In genomic region chr17:87368481-87368880, GRCm38 (mm10) we compare ENCODE assay signal across 22 mouse cellular contexts. TPM values are rescaled to one million over a fixed set of nuclear protein-coding genes. Genes with fewer than 3 reads are reported as not detected.
DNase-seq lines count a peak whose midpoint lies in the region; ATAC-seq and TF ChIP-seq lines count a peak whose summit lies in the region.
"Had no signal": no experiment of that assay in that cellular context is flagged by ENCODE, and none has a peak within 500 bp of the region (broad histone marks: within the 10 kb centered on the region; RNA-seq: fewer than 3 reads in every experiment).

No protein-coding gene starts in this region.

- H3K9me3 ChIP-seq in heart, embryonic 11.5 days (replicated peaks; ENCODE audit: control insufficient read depth, low read length), result no peaks in the 10 kb centered on the region
- H3K9me3 ChIP-seq in midbrain, embryonic 10.5 days (replicated peaks), result no peaks in the 10 kb centered on the region
- H3K9me3 ChIP-seq in midbrain, embryonic 11.5 days (ENCODE audit: control insufficient read depth, low read length), result no peaks in the 10 kb centered on the region
- H3K9me3 ChIP-seq in embryonic facial prominence, embryonic 13.5 days, result no peaks in the 10 kb centered on the region
- H3K9me3 ChIP-seq in stomach, postnatal 0 days (ENCODE audit: control insufficient read depth, low read length), result no peaks in the 10 kb centered on the region
- H3K9me3 ChIP-seq: G1E; heart, embryonic 12.5 days; limb, embryonic 12.5 days; liver, embryonic 13.5 days had no signal

- H3K4me3 ChIP-seq in heart, adult 2 months, result no peak overlapping the region
- no peak overlapping the region for H3K4me3 ChIP-seq in heart, embryonic 11.5 days (ENCODE audit: low read depth, low read length)
- no peak overlapping the region for H3K4me3 ChIP-seq in midbrain, embryonic 10.5 days
- H3K4me3 ChIP-seq in midbrain, embryonic 11.5 days (ENCODE audit: low read depth, low read length), result no peak overlapping the region
- no peak overlapping the region for H3K4me3 ChIP-seq in embryonic facial prominence, embryonic 13.5 days
- H3K4me3 ChIP-seq in stomach, postnatal 0 days (ENCODE audit: low read depth, low read length), result no peak overlapping the region
- H3K4me3 ChIP-seq: heart, embryonic 12.5 days; limb, embryonic 12.5 days; liver, embryonic 13.5 days had no signal

- no peak for TF ChIP-seq POLR2A in heart, adult 2 months (IDR thresholded peaks at IDR 0.05; ENCODE audit: insufficient read depth, low read depth, low read length)

- TF ChIP-seq CTCF in heart, adult 2 months (IDR thresholded peaks at IDR 0.05), result no peak
- TF ChIP-seq CTCF in stomach, postnatal 0 days (IDR thresholded peaks at IDR 0.05; ENCODE audit: low read depth), result no peak

- 95% methylated on average over 10 of the region's 10 CpGs for WGBS in heart, adult 2 months
- WGBS in heart, embryonic 11.5 days (ENCODE audit: insufficient replicate concordance), result 86% methylated on average over 10 of the region's 10 CpGs
- 88% methylated on average over 10 of the region's 10 CpGs for WGBS in midbrain, embryonic 10.5 days
- 91% methylated on average over 10 of the region's 10 CpGs for WGBS in midbrain, embryonic 11.5 days
- 87% methylated on average over 10 of the region's 10 CpGs for WGBS in embryonic facial prominence, embryonic 13.5 days
- WGBS in stomach, postnatal 0 days, result 94% methylated on average over 10 of the region's 10 CpGs

- no peaks in the 10 kb centered on the region for H3K79me2 ChIP-seq in heart, adult 2 months (replicated peaks; ENCODE audit: control insufficient read depth, insufficient read depth, low read length)

- peaks cover 16% of the 10 kb centered on the region for H3K4me1 ChIP-seq in heart, adult 2 months (ENCODE audit: control insufficient read depth, insufficient read depth, low read length)
- H3K4me1 ChIP-seq in heart, embryonic 11.5 days (ENCODE audit: control insufficient read depth, insufficient read depth, low read length), result peaks cover 27% of the 10 kb centered on the region
- peaks cover 65% of the 10 kb centered on the region for H3K4me1 ChIP-seq in midbrain, embryonic 10.5 days
- H3K4me1 ChIP-seq in midbrain, embryonic 11.5 days (ENCODE audit: control insufficient read depth, insufficient read depth, low read length), result peaks cover 13% of the 10 kb centered on the region
- peaks cover 63% of the 10 kb centered on the region for H3K4me1 ChIP-seq in embryonic facial prominence, embryonic 13.5 days
- H3K4me1 ChIP-seq in stomach, postnatal 0 days (replicated peaks; ENCODE audit: control insufficient read depth, insufficient read depth), result peaks cover 6% of the 10 kb centered on the region; the same call in 1 of the 2 replicates

- H3K36me3 ChIP-seq in heart, adult 2 months (ENCODE audit: control insufficient read depth, insufficient read depth, low read length), result no peaks in the 10 kb centered on the region
- no peaks in the 10 kb centered on the region for H3K36me3 ChIP-seq in heart, embryonic 11.5 days (ENCODE audit: control insufficient read depth, insufficient read depth, low read length)
- no peaks in the 10 kb centered on the region for H3K36me3 ChIP-seq in midbrain, embryonic 10.5 days
- H3K36me3 ChIP-seq in midbrain, embryonic 11.5 days (ENCODE audit: control insufficient read depth, insufficient read depth, low read length), result no peaks in the 10 kb centered on the region
- H3K36me3 ChIP-seq in embryonic facial prominence, embryonic 13.5 days, result no peaks in the 10 kb centered on the region
- H3K36me3 ChIP-seq in stomach, postnatal 0 days (ENCODE audit: control insufficient read depth, insufficient read depth, low read length), result 0 out of 2 replicates have a peak, but pooled peaks cover 4% of the 10 kb centered on the region
- H3K36me3 ChIP-seq: heart, embryonic 12.5 days; limb, embryonic 12.5 days had no signal

- no peaks in the 10 kb centered on the region for H3K27me3 ChIP-seq in heart, adult 2 months (ENCODE audit: control insufficient read depth, insufficient read depth, low read length)
- H3K27me3 ChIP-seq in heart, embryonic 11.5 days (ENCODE audit: control insufficient read depth, insufficient read depth, low read length), result no peaks in the 10 kb centered on the region
- no peaks in the 10 kb centered on the region for H3K27me3 ChIP-seq in midbrain, embryonic 10.5 days (ENCODE audit: low read depth, poor library complexity, severe bottlenecking)
- no peaks in the 10 kb centered on the region for H3K27me3 ChIP-seq in midbrain, embryonic 11.5 days (ENCODE audit: control insufficient read depth, insufficient read depth, low read length)
- H3K27me3 ChIP-seq in embryonic facial prominence, embryonic 13.5 days, result no peaks in the 10 kb centered on the region
- no peaks in the 10 kb centered on the region for H3K27me3 ChIP-seq in stomach, postnatal 0 days (ENCODE audit: control insufficient read depth, insufficient read depth, low read length)
- H3K27me3 ChIP-seq: heart, embryonic 12.5 days; liver, embryonic 13.5 days had no signal

- ATAC-seq in heart, embryonic 11.5 days (replicated peaks; ENCODE audit: insufficient number of reproducible peaks, low FRiP score, low TSS enrichment), result no peak
- no peak for ATAC-seq in midbrain, embryonic 11.5 days (ENCODE audit: low FRiP score)
- ATAC-seq in embryonic facial prominence, embryonic 13.5 days (ENCODE audit: insufficient number of reproducible peaks, insufficient read depth, low FRiP score, low TSS enrichment, low read depth), result no peak
- no peak for ATAC-seq in stomach, postnatal 0 days (ENCODE audit: low FRiP score, low TSS enrichment)
- ATAC-seq: CD4-positive, CD25-positive, alpha-beta regulatory T cell, adult 4 months had no signal

- H3K27ac ChIP-seq in heart, adult 2 months, result peak overlapping the region; percentile 70; the same call in 1 of the 2 replicates
- no peak overlapping the region for H3K27ac ChIP-seq in heart, embryonic 11.5 days (ENCODE audit: low read depth, low read length)
- peak overlapping the region; percentile 72 for H3K27ac ChIP-seq in midbrain, embryonic 10.5 days (replicated peaks)
- no peak overlapping the region for H3K27ac ChIP-seq in midbrain, embryonic 11.5 days (ENCODE audit: low read depth, low read length)
- no peak overlapping the region for H3K27ac ChIP-seq in embryonic facial prominence, embryonic 13.5 days
- H3K27ac ChIP-seq in stomach, postnatal 0 days (replicated peaks), result peak overlapping the region; percentile 30; the same call in 1 of the 2 replicates
- H3K27ac ChIP-seq: liver, embryonic 13.5 days had no signal

- intact Hi-C loops in heart, adult 2 months (cut with DNase I), result no loop called here

- no peak overlapping the region for H3K4me2 ChIP-seq in heart, embryonic 11.5 days
- H3K4me2 ChIP-seq in midbrain, embryonic 11.5 days, result no peak overlapping the region
- H3K4me2 ChIP-seq in embryonic facial prominence, embryonic 13.5 days, result no peak overlapping the region
- H3K4me2 ChIP-seq in stomach, postnatal 0 days (replicated peaks; ENCODE audit: low read depth), result no peak overlapping the region
- H3K4me2 ChIP-seq: heart, embryonic 12.5 days; limb, embryonic 12.5 days; liver, embryonic 13.5 days had no signal

- no peak for DNase-seq in heart, adult 2 months
- DNase-seq in midbrain, embryonic 10.5 days (ENCODE audit: low spot score), result no peak
- DNase-seq in midbrain, embryonic 11.5 days (ENCODE audit: low spot score, missing footprints), result no peak
- DNase-seq in stomach, postnatal 0 days (ENCODE audit: low spot score), result no peak
- no peak for DNase-seq in cerebellum, adult 9-10 months
- DNase-seq: adrenal gland, postnatal 36 days; embryo, embryonic 11 days; gastrocnemius, postnatal 14 days; heart, postnatal 36 days; kidney, adult 9 months; liver, embryonic 13.5 days; thymus, adult 2 months had no signal

- no peak for TF ChIP-seq EP300 in heart, adult 2 months (IDR thresholded peaks at IDR 0.05; ENCODE audit: insufficient read depth, low read depth, low read length)
- TF ChIP-seq EP300 in stomach, postnatal 0 days (optimal IDR thresholded peaks at IDR 0.05), result no peak

- no peak overlapping the region for H3K9ac ChIP-seq in heart, adult 2 months (ENCODE audit: low read depth, low read length)
- no peak overlapping the region for H3K9ac ChIP-seq in heart, embryonic 11.5 days (ENCODE audit: low read depth, low read length)
- H3K9ac ChIP-seq in midbrain, embryonic 11.5 days (ENCODE audit: low read length), result no peak overlapping the region
- 0 out of 2 replicates have a peak overlapping the region, but pooled peaks have one; percentile 27 for H3K9ac ChIP-seq in embryonic facial prominence, embryonic 13.5 days
- no peak overlapping the region for H3K9ac ChIP-seq in stomach, postnatal 0 days (ENCODE audit: low read length)
- H3K9ac ChIP-seq: heart, embryonic 12.5 days; limb, embryonic 12.5 days; liver, embryonic 13.5 days had no signal

RNA-seq across cellular contexts. Expression of gene Stpg4, which starts 59.1 kb away (rescaled TPM):
- not detected for total RNA-seq in heart, adult 2 months (2021)
- polyA plus RNA-seq in heart, adult 2 months (2012; rRNA removed), result 0.27 TPM in 1 of 2 replicates, not detected in the other
- not detected in 2 replicates for polyA plus RNA-seq in heart, embryonic 11.5 days (2014; fragmentation: Nextera tagmentation; extraction: Ambion mirVana)
- not detected in 2 replicates for polyA plus RNA-seq in midbrain, embryonic 10.5 days (2016; fragmentation: Nextera tagmentation; extraction: Ambion mirVana)
- polyA plus RNA-seq in midbrain, embryonic 11.5 days (2014; fragmentation: Nextera tagmentation; extraction: Ambion mirVana), result not detected in 2 replicates
- polyA plus RNA-seq in embryonic facial prominence, embryonic 13.5 days (2015; fragmentation: Nextera tagmentation; extraction: Ambion mirVana), result not detected in 2 replicates
- polyA plus RNA-seq in stomach, postnatal 0 days (2015; fragmentation: Nextera tagmentation; extraction: Ambion mirVana), result not detected in 2 replicates
- total RNA-seq: adrenal gland, postnatal 36 days; gastrocnemius, postnatal 14 days; heart, postnatal 36 days; left cerebral cortex, adult 18-20 months; megakaryocyte-erythroid progenitor cell, adult 5-6 weeks had no signal
- polyA plus RNA-seq: CD4-positive, CD25-positive, alpha-beta regulatory T cell, adult 4 months; G1E; heart, embryonic 12.5 days; limb, embryonic 12.5 days; liver, embryonic 13.5 days; lung, embryonic 16.5 days; small intestine, adult 2 months had no signal

Comparison
In these comparisons a context has a peak if more than half of its experiments do, and no peak if none do; other contexts are left out.
1. H3K27ac ChIP-seq: peak in heart, adult 2 months (single experiment), midbrain, embryonic 10.5 days (single experiment) and stomach, postnatal 0 days (single experiment); none in heart, embryonic 11.5 days (single experiment), midbrain, embryonic 11.5 days (single experiment) and embryonic facial prominence, embryonic 13.5 days (single experiment).